Mouse (Mus musculus): ENCODE measurements at regions not wholly inside any gene's neighbourhood (a gene's known extent, or its start where the extent isn't known, plus 50 kb on each side); places are given as distances from the start of the nearest gene placed in this dataset.

DNA sequence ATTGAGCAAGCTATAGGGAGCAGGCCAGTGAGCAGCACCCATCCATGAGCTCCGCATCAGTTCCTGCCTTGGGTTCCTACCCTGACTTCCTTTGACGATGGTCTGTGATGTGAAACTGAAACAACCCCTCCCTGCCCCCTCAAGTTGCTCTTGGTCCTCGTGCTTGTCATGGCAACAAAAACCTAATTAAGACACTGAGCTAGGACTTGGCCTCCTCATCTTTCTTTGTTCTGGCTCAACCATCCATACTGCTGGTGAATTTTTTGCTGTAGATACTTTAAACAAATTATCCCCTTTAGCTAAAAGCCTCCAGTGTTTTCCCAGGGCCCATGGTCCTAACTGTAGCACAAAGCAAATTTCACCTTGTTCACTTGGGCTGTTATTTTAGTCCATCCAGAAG is 129.9 kb upstream of the Peli2 start:
- DNase-seq (ENCODE audit: low read depth, low spot score) = no peak

DNA sequence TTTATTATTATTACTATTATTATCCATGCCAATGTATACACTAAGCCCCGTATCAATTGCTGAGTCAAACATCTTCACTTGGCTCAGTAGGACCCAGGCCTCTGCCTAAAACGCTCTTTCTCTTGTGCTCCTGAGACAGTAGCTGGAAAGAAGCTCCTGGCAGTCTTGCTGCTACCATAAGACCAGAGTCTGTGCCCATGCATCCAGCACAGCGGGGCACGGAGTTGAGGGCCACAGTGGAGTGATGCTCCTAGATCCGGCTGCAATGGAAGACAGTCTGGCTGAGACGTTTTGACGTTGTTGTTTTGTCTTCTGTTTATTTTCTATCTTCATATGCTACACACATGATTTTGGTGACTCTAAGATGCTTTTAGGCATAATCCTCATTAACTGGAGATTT is 129.1 kb upstream of the Peli2 start:
- no peak for DNase-seq (ENCODE audit: low read depth, low spot score)

DNA sequence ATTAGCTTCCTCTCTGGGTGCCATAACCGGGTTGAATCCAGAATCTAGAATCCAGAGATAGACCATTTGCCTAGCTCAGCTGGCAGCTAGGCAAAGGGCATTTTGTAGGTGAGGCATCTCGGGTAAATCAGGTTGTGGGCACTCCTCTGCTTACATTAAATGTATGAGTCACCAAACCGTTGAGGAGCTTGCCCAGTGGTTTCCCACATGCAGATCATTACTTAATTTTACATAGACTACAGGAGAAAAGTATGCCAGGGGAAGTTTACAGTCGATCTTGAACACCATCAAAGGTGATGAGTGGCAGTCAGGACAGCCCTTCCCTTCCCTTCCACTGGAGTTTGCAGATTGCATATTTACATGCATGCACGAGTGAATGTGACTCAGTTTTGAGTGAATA is 128.5 kb upstream of the Peli2 start:
- no peak for DNase-seq (ENCODE audit: low read depth, low spot score)

DNA sequence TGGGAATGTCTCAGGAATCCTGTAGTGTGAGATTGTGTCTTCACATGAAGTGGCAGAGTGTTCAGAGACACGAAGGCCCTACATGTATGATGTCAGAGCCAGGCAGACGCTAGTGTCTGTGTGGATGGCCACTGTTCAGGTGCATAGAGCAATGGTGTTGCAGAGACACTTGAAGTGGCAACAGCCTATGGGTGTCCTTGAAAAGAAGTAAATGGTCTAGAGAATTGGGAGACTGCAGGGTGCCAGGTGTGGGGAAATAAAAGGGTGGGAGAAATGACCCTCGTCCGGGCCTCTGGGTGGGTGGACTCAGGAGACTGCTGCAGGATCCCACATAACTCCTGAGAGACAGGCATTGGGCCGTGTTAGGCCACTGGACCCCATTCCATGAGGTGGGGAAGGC is 127.8 kb upstream of the Peli2 start:
- DNase-seq (ENCODE audit: low read depth, low spot score) = no peak

DNA sequence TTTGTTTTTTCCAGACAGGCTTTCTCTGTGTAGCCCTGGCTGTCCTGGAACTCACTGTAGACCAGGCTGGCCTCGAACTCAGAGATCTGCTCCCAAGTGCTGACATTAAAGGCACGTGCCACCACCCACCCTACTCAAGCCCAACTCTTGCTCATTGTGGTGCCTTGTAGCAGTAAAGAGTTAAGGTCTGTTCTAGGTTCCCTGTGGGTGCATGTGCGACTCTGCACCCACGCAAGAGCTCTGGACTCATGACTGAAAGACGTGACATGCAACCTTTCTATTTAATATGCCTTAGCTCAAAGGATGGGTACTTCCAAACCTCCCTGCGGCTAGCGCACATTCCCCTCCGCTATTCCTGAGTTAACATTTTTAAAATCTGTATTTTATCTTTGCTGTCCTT is 121.7 kb upstream of the Peli2 start:
- DNase-seq (ENCODE audit: low read depth, low spot score) = no peak

DNA sequence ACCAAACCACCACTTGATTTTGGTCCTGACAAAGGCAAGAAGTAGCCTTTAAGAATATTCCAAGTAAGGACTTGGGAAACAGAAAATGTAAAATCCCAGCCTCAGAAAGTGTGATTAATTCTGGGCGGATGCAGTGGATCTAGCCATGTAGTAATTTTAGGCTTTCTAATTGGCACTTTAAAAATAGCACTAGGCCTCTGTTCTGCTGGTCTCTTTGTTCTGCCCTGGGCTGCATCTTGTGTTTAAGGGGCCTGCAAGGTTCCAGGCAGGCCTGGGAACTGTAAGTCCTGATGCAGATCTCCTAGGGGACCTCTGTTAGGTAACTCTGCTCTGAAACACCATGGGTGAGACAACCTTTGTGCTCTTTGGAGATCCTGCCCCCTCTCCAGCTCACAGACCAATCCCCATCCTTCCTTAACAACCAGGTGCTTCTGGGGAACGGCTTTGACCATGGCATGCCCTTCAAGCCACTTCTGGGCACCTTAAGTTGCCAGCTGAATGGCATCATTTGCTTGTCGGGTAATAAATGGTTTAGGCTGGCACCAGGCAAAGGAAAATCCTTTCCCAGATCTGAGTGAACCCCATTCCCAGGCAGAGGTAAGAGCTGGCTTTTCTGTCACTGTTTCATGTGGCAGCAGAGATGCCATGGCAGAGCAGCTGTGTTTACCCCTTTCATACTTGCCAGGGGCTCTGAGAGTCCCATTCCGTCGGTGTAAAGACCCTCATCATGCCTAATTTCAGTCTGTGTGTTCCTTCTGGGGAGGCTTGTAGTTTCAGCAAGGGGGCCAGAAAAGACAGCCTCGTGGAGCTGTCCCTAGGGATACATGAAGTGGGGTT is 115.3 kb upstream of the Peli2 start:
- DNase-seq (ENCODE audit: low read depth, low spot score) = no peak

DNA sequence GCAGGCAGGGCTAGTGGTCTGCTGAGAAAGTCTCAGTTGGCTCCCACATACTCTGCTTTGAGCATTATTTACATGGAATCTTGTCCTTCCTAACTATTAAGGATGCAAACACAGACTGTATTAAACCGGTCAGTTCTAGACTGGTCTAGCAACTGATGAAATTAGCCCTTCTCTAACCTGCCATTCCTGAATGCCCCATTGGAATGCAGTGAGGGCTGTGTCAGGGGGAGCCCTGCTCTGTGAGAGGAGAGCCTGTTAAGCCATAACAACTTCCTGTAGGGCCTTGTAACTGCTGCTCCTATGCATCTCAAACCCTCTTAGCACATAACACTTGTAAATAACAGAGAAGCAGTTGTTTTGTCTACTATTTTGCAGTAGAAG is 114.7 kb upstream of the Peli2 start:
- DNase-seq (ENCODE audit: low read depth, low spot score) = no peak

DNA sequence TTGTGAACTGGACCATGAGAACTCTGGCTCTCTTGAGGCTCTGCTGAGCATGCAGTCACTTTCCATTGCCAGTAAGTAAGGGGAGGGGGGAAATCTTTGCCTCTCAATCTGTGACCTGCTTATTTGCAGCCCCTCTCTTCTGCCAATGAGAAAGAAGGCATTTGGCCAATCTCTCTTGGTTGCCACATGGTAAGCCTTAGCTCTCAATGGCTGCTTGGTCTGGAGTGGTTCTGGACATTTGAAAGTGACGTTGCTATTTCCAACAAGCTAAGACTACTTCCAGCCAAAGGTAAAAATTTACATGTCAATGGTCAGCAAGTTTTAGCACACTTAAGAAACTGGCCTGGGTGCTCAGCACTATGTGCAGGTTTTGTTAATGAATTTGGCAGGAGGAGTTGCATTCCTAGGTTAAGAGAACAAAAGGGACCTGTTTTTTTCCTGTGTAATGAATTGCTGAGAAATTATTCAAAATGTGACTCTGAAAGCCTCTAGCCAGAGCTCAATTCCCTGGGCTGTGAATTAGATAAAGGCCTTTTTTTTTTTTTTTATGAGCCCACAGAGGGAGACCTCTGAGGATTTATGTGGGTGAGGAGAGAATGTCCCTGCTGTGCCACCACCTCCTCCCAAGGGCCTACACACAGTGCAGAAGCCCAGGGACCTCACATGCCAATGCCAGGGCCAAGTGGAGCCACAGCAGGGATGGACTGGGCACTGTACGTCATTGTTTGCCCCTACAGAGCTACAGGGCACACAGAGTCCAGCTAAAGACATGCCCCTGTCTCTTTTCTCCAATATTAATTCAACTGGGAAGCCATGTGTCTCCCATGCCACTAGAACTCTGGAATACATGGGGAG is 108.0 kb upstream of the Peli2 start:
- DNase-seq (ENCODE audit: low read depth, low spot score) = peak; percentile 67

DNA sequence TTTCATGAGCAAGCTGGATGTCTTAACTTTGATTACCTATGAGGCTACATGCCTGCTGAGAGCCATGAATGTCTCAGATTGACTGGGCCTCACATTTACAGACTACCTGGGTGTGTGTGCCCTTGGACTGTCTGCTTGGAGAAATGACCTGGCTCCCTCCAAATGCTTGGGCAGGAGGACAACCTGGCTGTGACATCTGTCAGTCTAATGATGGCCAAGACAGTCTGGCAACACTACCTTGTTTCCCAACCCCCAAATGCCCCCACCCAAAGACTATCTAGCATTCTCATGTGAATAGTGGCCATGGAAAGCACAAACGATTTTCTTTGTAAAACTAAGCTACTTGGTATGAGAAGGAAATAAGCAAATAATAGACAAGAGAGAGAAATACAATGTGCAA is 107.2 kb upstream of the Peli2 start:
- no peak for DNase-seq (ENCODE audit: low read depth, low spot score)

DNA sequence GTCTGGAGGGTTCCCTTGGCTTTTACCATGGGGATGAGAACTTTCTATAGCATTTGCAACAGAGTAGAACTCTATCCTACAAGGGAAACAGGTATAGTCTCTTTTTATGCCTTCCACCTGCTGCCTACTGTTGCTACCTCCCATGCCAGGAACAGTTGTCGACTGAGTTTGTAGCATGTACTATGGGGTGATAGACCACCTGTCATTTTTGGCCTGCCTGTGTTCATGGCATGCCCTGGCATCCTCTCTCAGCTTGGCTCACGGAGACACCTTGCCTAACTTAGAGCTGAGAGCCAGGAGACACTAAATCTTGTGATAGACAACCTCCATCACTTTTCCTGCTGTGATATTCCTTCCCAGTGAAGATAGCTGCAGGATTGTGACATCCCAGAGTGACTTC is 105.8 kb upstream of the Peli2 start:
- DNase-seq (ENCODE audit: low read depth, low spot score) = no peak

DNA sequence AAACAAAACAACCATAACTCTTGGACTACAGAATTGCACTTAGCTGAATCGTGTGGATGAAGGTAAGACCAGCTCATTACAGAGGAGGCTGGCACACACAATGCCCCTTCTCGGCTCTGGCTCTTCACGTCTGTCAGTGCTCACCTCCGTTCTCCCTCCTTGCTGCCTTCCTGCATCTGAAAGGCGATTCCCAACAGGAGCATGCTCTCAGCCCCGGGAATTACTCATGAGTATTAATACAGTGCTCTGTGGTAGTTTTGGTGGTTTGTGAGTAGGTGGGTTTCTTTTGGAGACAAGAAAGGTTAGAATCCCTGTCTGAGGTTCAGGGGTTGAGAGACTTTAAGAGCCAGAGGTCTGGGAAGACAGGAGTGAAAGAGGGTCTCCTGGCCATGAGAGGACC is 102.7 kb upstream of the Peli2 start:
- DNase-seq (ENCODE audit: low read depth, low spot score) = no peak

DNA sequence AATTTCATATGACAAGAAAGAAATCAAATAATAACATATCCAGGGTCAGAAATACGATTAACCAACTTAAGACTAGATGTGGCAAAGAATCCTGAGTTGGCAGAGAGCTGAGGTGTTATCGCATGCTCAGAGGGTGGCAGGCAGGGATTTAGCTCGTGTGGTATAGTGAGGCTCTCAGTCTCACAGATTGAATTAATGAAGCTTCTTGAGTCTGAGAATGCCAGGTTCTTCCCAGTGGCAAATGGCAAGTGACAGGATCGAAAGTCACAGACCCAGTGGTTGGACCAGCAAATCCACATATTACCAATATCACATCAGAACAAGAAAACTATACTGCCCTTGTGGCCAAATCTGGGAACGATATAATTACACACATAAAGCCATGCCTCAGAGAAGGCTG is 101.3 kb upstream of the Peli2 start:
- no peak for DNase-seq (ENCODE audit: low read depth, low spot score)

DNA sequence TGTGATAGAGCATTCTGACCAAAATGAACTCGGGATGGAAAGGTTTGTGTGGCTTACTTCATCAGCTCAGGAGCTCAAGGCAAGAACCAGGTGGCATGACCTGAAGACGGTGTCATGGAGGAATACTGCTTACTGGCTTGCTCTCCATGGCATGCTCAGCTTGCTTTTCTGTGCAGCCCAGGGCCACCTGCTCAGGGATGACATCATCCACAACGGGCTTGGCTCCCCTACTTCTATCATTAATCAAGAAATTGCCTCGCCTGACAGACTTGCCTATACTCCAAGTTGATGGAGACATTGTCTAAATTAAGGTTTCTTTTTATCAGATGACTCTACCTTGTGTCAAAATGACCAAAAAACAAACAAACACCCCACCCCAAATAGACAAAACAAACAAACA is 98.4 kb upstream of the Peli2 start:
- no peak for DNase-seq (ENCODE audit: low read depth, low spot score)

DNA sequence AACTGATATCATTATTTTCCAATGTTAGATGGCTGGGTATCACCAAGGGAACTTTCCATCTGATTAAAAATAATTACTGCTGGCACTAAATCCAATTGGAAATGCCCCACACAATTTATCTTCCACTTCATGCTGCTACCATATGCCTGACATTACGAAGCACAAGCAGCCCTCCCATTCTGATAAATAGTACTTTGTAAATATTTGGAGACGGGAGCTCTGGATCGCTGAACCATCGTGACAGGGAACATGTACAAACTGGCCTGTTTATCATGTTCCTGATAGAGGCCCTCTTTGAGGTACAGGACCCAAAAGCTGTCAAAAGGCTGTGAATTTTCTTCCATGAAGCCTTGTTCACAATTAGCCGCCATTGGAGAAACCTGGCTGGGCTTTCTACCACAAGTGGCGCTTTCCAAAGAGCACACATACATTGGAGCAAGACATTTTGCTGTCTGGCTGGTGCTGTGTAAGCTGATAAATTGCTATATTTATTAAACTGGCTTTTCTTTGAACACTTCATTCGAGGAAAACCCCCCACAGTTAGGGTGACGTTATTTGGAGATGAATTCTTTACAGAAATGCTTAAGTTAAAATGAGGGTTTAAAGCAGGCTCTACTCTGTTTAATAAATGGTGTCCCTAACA is 96.5 kb upstream of the Peli2 start:
- no peak for DNase-seq (ENCODE audit: low read depth, low spot score)

DNA sequence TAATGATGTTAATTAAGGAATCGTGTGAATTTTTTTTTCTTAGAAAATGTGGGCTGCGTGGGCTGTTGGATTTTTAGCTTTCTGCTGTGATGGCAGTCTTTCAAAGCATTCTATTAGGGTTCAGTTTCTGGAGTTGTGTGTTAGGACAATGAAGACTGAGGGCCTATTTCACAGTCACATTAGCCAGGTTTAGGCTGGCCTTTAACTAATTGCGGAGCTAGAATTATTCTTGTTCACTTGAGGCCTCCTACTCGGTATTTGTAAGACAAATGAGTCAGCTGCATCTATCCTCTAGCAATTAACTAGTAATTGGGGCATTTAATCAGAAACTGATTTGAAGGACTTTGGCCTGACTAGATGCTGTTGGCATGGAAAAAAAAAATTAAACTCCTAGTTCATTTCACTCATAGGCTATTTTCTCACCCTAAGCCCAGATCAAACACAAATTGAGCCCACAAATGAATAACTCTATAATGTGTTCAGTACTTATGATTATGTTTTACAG is 81.3 kb upstream of the Peli2 start:
- DNase-seq (ENCODE audit: low read depth, low spot score) = no peak

DNA sequence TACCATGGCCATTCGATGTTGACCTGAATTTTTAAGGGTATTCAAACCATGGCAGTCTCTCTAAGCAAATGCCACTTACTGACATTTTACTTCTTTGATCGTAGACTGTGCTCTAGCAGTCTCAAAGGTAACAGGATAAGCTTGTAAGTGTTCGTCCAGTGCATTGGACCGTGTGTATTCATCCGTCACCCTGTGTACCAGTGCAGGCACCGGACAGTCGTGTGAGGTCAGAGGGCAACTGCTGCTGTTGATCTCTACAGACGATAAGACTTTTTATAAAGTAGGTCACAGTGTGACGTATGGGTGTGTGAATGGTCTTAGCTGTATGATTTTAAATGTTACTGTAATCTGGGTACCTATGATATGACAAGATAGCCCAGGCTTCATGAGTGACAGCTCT is 74.5 kb upstream of the Peli2 start:
- no peak for DNase-seq (ENCODE audit: low read depth, low spot score)

DNA sequence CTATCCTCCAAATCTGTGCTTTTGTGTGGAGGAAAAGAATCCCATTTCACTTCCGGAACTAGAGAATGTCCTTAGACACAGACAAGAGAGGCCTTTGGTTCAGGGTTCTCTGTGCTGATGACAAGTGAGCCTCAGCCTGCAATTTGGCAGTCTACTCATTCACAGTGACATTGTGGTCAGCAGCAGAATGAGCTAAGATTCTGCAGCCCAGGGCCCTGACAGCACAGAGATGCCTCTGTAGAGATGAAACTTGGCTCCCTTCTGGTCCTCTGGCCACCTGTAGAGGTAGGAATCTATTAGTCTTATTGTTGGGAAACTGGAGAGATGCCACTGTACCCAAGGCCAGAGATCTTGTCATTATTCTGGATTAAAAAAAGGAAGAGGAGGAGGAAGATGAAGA is 73.8 kb upstream of the Peli2 start:
- DNase-seq (ENCODE audit: low read depth, low spot score) = no peak

DNA sequence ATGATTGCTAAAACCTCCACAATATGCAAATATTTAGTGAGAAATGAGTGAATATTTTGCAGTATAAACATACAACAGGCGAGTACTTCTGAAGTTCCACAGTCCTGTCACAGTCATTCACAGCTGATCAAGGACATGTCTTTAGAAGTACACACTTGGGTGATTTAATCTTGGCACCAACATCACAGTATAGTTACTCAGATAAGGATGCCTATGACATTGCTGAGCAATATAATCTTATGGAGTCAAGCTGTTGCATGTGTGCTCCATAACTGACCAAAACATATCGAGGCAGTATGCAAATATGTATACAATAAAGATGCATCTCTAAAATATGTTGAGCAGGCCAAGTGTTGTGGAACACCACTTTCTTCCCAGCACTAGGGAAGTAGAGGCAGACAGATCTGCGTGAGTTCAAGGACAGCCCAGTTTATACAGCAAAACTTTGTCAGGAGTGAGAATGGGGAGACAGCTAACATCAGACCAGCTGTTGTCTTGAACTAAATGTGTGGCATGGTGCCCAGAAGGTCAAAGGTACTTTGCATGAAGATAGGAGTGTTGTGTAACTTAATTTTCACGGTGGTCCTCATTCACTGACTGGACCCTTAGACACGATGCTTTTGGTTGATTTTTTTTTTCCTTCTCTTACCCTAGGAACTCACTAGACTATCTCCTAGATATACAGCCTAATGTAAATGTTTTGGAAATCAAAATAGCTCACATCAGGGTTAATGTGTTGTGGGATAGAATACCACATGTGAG is 70.7 kb upstream of the Peli2 start:
- no peak for DNase-seq (ENCODE audit: low read depth, low spot score)

DNA sequence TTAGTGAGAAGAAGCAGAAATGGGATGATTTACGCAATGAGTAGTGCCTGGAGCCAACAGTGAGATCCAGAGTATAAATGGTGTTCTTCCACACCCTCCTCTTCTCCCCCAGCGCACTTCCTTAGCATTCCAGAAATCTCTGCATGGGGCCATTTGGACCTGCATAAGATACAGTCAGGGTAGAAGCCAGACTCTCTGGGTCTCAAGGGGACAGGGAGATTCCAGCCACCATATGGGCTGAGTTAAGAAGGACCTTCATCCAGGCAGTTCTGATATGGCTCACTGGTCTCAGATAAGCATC is 70.2 kb upstream of the Peli2 start:
- no peak for DNase-seq (ENCODE audit: low read depth, low spot score)

DNA sequence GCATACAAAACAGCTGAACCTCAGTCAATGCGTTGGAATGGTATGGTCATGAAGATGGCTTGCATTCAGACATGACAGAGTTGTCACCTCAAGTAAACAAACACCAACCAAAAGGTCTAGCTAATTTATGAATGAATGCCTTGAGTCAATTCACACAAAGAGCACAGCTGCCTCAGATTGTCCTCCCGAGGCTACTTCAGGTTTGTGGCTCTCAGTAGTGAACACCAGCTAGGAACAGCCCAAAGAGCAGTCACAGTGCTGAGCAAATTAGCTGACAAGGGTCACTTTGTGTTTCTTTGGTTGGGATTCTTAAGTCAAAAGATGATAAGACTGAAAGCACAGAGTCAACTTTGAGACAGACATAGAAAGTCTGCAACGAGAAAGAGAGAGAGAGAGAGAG is 68.7 kb upstream of the Peli2 start:
- no peak for DNase-seq (ENCODE audit: low read depth, low spot score)

DNA sequence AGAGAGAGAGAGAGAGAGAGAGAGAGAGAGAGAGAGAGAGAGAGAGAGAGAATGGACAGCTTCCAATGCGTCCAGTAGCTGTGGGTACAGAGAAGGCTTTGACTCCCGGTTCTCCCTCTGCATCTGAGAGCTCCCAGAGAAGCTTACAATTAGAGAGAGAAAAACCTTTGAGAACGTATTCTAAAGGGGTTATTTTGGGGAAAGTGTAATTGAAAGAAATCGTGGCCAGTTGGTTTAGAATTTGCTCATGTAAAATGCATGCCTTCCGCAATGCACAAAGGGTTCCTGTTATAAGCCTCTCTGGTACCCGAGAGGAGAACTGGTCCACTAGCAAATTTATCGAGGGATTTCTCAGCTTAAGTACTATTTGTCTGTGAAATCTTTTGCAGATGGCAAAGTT is 68.2 kb upstream of the Peli2 start:
- no peak for DNase-seq (ENCODE audit: low read depth, low spot score)

DNA sequence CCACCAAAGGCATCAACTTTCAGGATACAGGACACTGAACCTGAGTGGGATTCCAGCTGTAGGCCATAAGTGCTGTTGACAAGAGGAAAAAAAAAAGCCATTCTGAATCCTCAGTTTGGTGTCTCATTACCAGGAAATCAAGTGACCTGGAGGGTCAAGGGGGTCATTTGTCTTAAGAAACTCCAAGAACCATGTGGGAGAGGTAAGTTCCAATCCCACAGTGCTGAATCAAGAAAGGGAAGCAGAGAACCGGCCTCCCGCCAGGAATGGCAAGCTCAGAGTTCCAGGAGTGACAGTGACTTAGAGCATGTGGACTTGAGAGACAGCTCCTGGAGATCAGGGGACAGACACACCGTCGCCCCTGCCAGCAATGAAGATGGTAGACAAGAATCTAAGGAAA is 67.5 kb upstream of the Peli2 start:
- DNase-seq (ENCODE audit: low read depth, low spot score) = no peak

Measured in ES-CJ7 (cell line).